ENCODE assay signal across 8 mouse cellular contexts in the genomic region with DNA sequence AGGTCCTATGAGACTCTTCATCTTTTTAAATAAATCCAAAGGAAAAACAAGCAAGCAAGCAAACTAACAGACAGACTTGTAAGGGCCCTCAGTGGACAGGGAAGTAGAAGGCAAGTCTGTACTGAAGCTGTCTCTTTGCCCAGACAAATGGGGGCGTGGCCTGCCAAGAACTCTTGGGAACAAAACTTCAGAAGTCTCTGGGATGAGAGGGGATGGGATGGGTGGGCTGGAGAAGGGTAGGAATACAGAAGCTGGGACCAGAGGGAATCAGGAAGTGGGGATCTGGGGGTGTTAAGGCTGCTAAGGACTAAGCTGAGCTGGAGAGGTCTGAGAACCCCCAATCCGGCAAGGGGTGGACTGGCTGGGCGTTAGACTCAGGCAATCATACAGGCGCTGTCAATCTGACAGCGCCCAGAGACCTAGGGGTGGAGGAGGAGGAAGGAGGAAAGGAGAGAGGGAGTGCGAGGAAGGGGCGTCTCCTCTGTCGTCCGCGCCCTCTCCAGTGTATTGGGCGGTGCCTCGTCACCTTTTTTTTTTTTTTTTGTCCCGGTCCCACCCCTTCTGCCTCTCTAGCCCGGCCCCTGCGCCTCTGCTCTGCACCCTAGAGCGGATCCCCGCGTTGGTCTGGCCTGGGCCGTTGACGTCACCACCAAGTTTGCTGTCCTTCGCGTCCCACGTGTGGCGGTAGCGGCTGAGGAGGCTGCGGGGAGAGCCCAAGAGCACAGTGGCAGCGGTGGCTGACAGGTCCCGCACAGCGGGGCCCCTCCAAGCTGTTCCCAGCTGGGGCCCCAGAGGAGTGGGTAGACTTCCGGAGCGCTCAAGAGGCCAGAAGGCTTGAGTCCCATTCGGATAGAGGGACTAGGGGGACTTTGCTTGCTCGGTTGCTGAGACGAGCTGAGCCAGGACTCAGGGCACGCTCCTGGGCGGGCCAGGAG. TPM values are rescaled to one million over a fixed set of nuclear protein-coding genes. Genes with fewer than 3 reads are reported as not detected.
A peak's percentile ranks its signal among the peaks of the same experiment; 100 is the strongest.
DNase-seq lines count a peak whose midpoint lies in the region; TF ChIP-seq lines count a peak whose summit lies in the region.

TSS of gene Hs3st3a1 (plus strand) at position 722 of the 935 bp plus-strand sequence.

- no peak within 1 kb of the TSS for H3K27ac ChIP-seq in ES-Bruce4 (ENCODE audit: insufficient read depth, low read length)

- no peaks in the 10 kb centered on the region for H3K36me3 ChIP-seq in ES-Bruce4 (ENCODE audit: control insufficient read depth, insufficient read depth, low read length, poor library complexity, severe bottlenecking)
- no peaks in the 10 kb centered on the region for H3K36me3 ChIP-seq in megakaryocyte, embryonic 14.5 days (replicated peaks; ENCODE audit: low read length)

- H3K4me3 ChIP-seq in ES-Bruce4 (ENCODE audit: low read depth, low read length), result peak within 1 kb of the TSS; percentile 54
- H3K4me3 ChIP-seq in megakaryocyte, embryonic 14.5 days (replicated peaks), result peak within 1 kb of the TSS; percentile 76

- no peak for TF ChIP-seq CTCF in ES-Bruce4 (IDR thresholded peaks at IDR 0.05; ENCODE audit: low read depth, low read length)

- no peaks in the 10 kb centered on the region for H3K9me3 ChIP-seq in ES-Bruce4 (replicated peaks; ENCODE audit: control insufficient read depth, insufficient read depth, low read length, poor library complexity, severe bottlenecking)
- 0 out of 2 replicates have a peak, but pooled peaks cover 7% of the 10 kb centered on the region for H3K9me3 ChIP-seq in megakaryocyte, embryonic 14.5 days

- TF ChIP-seq POLR2A in ES-Bruce4 (IDR thresholded peaks at IDR 0.05; ENCODE audit: insufficient read depth, low read length), result no peak

- H3K9ac ChIP-seq in ES-Bruce4 (ENCODE audit: low read depth, poor library complexity, severe bottlenecking), result peak within 1 kb of the TSS; percentile 23

- no peaks in the 10 kb centered on the region for H3K4me1 ChIP-seq in ES-Bruce4 (ENCODE audit: control insufficient read depth, insufficient read depth, low read length)
- H3K4me1 ChIP-seq in megakaryocyte, embryonic 14.5 days, result peaks cover 18% of the 10 kb centered on the region

- peaks cover 17% of the 10 kb centered on the region for H3K27me3 ChIP-seq in ES-Bruce4 (ENCODE audit: control insufficient read depth, insufficient read depth, low read length, poor library complexity, severe bottlenecking)
- peaks cover 41% of the 10 kb centered on the region for H3K27me3 ChIP-seq in megakaryocyte, embryonic 14.5 days (replicated peaks)

- peak; percentile 74 for DNase-seq in adrenal gland, postnatal 25 days
- peak; percentile 71 for DNase-seq in forelimb bud, embryonic 11.5 days (ENCODE audit: low read depth, low spot score)
- DNase-seq in heart, postnatal 4 days, result peak; percentile 58
- DNase-seq in left cerebral cortex, adult 18-20 months (ENCODE audit: low spot score in 2 of 2), result peak; percentile 25 to 48
- DNase-seq in right cerebral cortex, postnatal 25 days, result peak; percentile 8
- DNase-seq in layer of hippocampus, postnatal 25 days (ENCODE audit: extremely low spot score in 1 of 2, low spot score in 1 of 2), result no peak

- no peak for TF ChIP-seq EP300 in ES-Bruce4 (IDR thresholded peaks at IDR 0.05; ENCODE audit: insufficient read depth, low read depth, low read length)

RNA-seq across cellular contexts. Expression of gene Hs3st3a1, which starts in this region (rescaled TPM):
- polyA plus RNA-seq in ES-Bruce4 (2011; ENCODE audit: insufficient read depth, insufficient read length, low read depth, missing spikeins), result 0.24 and 0.28 TPM in 2 replicates
- total RNA-seq in adrenal gland, postnatal 25 days (2021), result 0.15 TPM in 1 of 2 replicates, not detected in the other
- under 1 TPM; 0.26 to 0.38 TPM for total RNA-seq in heart, postnatal 4 days (2021)
- total RNA-seq in left cerebral cortex, adult 18-20 months (2021), result 1 to 10 TPM; 2.0 TPM
- 0.03 TPM in 1 of 2 replicates, not detected in the other for polyA plus RNA-seq in megakaryocyte, embryonic 14.5 days (2012; ENCODE audit: insufficient read depth, low replicate concordance)
- under 1 TPM; 0.25 to 0.45 TPM for total RNA-seq in layer of hippocampus, postnatal 25 days (2021)

Comparison
In these comparisons a context has a peak if more than half of its experiments do, and no peak if none do; other contexts are left out.
1. Peak in DNase-seq in adrenal gland, postnatal 25 days; RNA of the gene not detected or under 1 TPM.
2. Peak in DNase-seq in heart, postnatal 4 days; RNA of the gene not detected or under 1 TPM.
3. DNase-seq: peak in forelimb bud, embryonic 11.5 days (single experiment), left cerebral cortex, adult 18-20 months (2 of 2) and right cerebral cortex, postnatal 25 days (single experiment); none in layer of hippocampus, postnatal 25 days (0 of 2).